Mouse (Mus musculus) olfactory bulb, adult 2 months (tissue): ENCODE measurements around the gene Fads2.

Experiments used
- CTCF ChIP-seq: fragments of 200-500 bp; IDR thresholded peaks from 2 replicates; pipeline ENCODE4 v1.5.1; 2012; ENCODE audit warnings: low read depth, mild to moderate bottlenecking, low read length, moderate library complexity; ENCODE audit not compliant: insufficient read depth
- POLR2A ChIP-seq: fragments of 200-500 bp; IDR thresholded peaks from 2 replicates; pipeline ENCODE4 v1.6.1; 2012; ENCODE audit warnings: mild to moderate bottlenecking, low read depth, low read length, moderate library complexity; ENCODE audit not compliant: insufficient read depth

DNA sequence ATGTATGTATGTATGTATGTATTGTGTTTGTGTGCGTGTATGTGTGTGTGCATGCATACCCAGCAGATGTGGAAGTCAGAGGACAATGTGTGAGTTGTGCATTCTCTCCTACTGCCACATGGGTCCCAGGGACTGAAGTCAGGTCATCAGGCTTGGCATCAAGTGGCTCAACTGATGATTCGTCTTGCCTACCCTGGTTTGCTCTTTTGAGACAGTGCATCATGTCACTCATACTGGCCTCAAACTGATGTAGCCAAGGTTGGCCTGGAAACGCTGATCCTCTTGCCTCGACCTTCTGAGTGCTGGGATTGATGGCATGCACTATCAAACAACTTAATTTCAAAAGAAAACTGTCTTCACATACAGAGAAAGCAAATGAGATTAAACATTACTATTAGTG, 7.7 kb downstream of the Fads2 start:
- TF ChIP-seq CTCF = no peak
- TF ChIP-seq POLR2A = no peak
